Mouse (Mus musculus): ENCODE data around the gene Taar6. TPM values are rescaled to one million over a fixed set of nuclear protein-coding genes. Genes with fewer than 3 reads are reported as not detected.

Gene Taar6
- polyA plus RNA-seq, 1 experiment from 2014 or later: not detected

DNA sequence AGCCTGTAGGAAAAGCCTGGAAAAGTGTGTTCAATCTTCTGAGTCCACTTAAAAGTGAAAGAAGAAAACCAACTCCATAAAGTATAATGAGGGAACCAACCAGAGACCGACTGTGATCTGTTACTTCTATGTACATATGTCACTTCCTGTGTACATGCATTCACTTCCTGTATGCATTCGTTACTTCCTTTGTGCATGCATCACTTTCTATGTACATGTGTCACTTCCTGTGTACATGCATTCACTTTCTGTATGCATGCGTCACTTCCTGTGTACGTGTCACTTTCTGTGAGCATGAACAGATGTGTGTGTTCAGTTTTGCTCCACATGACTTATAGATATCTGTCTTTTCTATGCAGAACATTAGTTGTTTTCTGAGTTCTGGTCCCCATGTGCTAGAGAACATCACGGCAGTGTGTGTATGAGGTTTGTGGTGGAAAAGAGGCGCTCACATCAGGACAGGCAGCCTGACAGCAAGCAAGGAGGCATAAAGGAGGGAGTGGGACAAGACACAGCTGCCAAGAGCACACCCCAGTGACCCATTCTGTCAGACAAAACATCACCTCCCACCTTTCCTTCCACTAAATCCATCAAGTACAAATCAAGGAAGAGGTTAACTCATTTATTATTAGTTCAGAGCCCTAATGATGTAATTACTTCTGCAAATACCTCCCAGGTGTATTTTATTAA lies 20.4 kb downstream of the Taar6 start:
- 72% methylated on average over 6 of the region's 6 CpGs for WGBS
- TF ChIP-seq EP300 (IDR thresholded peaks at IDR 0.05) (no peak), CTCF (IDR thresholded peaks at IDR 0.05) (no peak)

DNA sequence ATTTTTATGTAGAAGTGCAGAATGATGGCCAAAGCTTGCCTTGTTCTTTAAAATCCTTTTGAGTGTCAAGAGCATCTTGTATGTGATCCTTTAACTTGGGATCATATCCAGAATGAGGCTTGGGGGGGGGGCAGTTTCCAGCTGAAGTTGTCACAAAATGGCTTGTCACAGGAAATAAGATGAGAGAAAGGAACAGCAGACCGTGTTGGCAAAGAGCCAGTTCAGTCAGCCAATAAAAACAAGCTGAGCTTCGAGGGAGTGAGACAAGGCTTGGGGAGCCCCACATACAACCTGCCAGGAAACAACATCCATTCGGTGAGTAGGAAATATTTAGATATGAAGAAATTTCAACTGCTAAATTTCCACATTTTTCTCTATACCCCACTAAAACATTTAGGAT lies 22.0 kb downstream of the Taar6 start:
- Histone ChIP-seq H3K4me1 (ENCODE audit: insufficient read depth, low read depth, low read length) (no peaks in the 10 kb centered on the region), H3K27ac (ENCODE audit: low read length) (no peak overlapping the region), H3K27me3 (replicated peaks; ENCODE audit: insufficient read depth, low read length) (no peaks in the 10 kb centered on the region), H3K4me2 (replicated peaks; ENCODE audit: low read depth, low read length) (no peak overlapping the region), H3K36me3 (ENCODE audit: insufficient read depth, low read length) (no peaks in the 10 kb centered on the region), H3K9me3 (ENCODE audit: low read length) (no peaks in the 10 kb centered on the region), H3K4me3 (ENCODE audit: low read depth, low read length) (no peak overlapping the region), H3K9ac (replicated peaks; ENCODE audit: low read depth) (no peak overlapping the region)
- WGBS: 29% methylated on average over 3 of the region's 3 CpGs
- ATAC-seq (no peak), DNase-seq (ENCODE audit: low spot score) (no peak)
- TF ChIP-seq EP300 (IDR thresholded peaks at IDR 0.05): no peak
- TF ChIP-seq CTCF (IDR thresholded peaks at IDR 0.05): no peak

More for the DNA sequence above, 20.4 kb downstream of the Taar6 start:
- H3K4me2 ChIP-seq (replicated peaks; ENCODE audit: low read depth, low read length): no peak overlapping the region
- no peaks in the 10 kb centered on the region for H3K27me3 ChIP-seq (replicated peaks; ENCODE audit: insufficient read depth, low read length)
- no peak overlapping the region for H3K4me3 ChIP-seq (ENCODE audit: low read depth, low read length)
- no peaks in the 10 kb centered on the region for H3K4me1 ChIP-seq (ENCODE audit: insufficient read depth, low read depth, low read length)
- H3K9ac ChIP-seq (replicated peaks; ENCODE audit: low read depth): no peak overlapping the region
- H3K9me3 ChIP-seq (ENCODE audit: low read length): no peaks in the 10 kb centered on the region
- H3K36me3 ChIP-seq (ENCODE audit: insufficient read depth, low read length): no peaks in the 10 kb centered on the region
- ATAC-seq (no peak), DNase-seq (ENCODE audit: low spot score) (no peak)
- H3K27ac ChIP-seq (ENCODE audit: low read length): no peak overlapping the region

DNA sequence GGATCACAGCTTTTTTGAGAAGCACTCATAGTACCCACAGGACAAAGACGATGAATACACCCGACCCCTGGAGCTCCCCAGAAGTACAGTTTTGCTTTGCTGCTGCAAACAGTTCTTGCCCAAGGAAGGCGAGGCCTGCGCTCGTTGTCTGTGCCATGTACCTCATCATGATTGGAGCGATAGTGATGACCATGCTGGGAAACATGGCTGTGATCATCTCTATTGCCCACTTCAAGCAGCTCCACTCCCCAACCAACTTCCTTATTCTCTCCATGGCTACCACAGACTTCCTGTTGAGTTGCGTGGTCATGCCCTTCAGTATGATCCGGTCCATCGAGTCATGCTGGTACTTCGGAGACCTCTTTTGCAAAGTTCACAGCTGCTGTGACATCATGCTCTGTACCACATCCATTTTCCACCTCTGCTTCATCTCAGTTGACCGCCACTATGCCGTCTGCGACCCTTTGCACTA lies 25.0 kb downstream of the Taar6 start, which contains the start of gene Taar4:
Gene Taar4 (plus strand): TSS at position 51 of the 472 bp plus-strand sequence.
- Histone ChIP-seq H3K27ac (ENCODE audit: low read length) (no peak within 1 kb of the TSS), H3K4me2 (replicated peaks; ENCODE audit: low read depth, low read length) (no peak within 1 kb of the TSS), H3K27me3 (replicated peaks; ENCODE audit: insufficient read depth, low read length) (no peaks in the 10 kb centered on the region), H3K4me1 (ENCODE audit: insufficient read depth, low read depth, low read length) (no peaks in the 10 kb centered on the region), H3K4me3 (ENCODE audit: low read depth, low read length) (no peak within 1 kb of the TSS), H3K9ac (replicated peaks; ENCODE audit: low read depth) (no peak within 1 kb of the TSS), H3K9me3 (ENCODE audit: low read length) (no peaks in the 10 kb centered on the region), H3K36me3 (ENCODE audit: insufficient read depth, low read length) (no peaks in the 10 kb centered on the region)
- DNase-seq (ENCODE audit: low spot score): no peak
- 93% methylated on average over 13 of the region's 13 CpGs for WGBS
- TF ChIP-seq CTCF (IDR thresholded peaks at IDR 0.05) (no peak), EP300 (IDR thresholded peaks at IDR 0.05) (no peak)
- ATAC-seq: no peak

- Histone ChIP-seq H3K4me3 (ENCODE audit: low read depth, low read length) (no peak overlapping the region), H3K4me2 (replicated peaks; ENCODE audit: low read depth, low read length) (no peak overlapping the region), H3K9ac (replicated peaks; ENCODE audit: low read depth) (no peak overlapping the region), H3K36me3 (ENCODE audit: insufficient read depth, low read length) (no peaks in the 10 kb centered on the region), H3K9me3 (ENCODE audit: low read length) (no peaks in the 10 kb centered on the region), H3K4me1 (ENCODE audit: insufficient read depth, low read depth, low read length) (no peaks in the 10 kb centered on the region), H3K27ac (ENCODE audit: low read length) (no peak overlapping the region), H3K27me3 (replicated peaks; ENCODE audit: insufficient read depth, low read length) (no peaks in the 10 kb centered on the region)
- 36% methylated on average over 3 of the region's 3 CpGs for WGBS
- TF ChIP-seq CTCF (IDR thresholded peaks at IDR 0.05): no peak
- TF ChIP-seq EP300 (IDR thresholded peaks at IDR 0.05): no peak
- ATAC-seq: no peak
- DNase-seq (ENCODE audit: low spot score): no peak
Observed at GRCm38 (mm10) chr10:23959071-23959470, 26.4 kb downstream of the Taar6 start.

DNA sequence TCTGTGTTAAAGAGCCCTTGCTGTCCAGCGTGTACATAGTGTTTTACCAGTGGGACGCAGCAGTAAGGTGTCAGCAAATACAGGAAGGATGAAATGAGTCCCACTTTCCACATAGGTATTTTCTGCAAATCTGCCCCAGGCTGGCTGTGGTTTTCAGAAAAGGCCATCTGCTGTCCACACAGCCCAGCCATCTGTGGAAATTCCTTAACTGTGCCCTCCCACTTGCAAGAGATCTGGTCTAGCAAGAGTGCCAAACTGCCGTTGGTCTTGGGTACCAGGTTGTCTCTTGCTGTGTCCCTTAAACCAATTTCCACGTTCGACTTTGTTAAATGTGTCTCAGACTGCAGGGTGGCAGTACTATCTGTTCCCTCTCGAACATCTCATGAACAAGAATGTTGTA lies 33.7 kb downstream of the Taar6 start:
- Histone ChIP-seq H3K9me3 (ENCODE audit: low read length) (no peaks in the 10 kb centered on the region), H3K9ac (replicated peaks; ENCODE audit: low read depth) (no peak overlapping the region), H3K4me3 (ENCODE audit: low read depth, low read length) (no peak overlapping the region), H3K27me3 (replicated peaks; ENCODE audit: insufficient read depth, low read length) (no peaks in the 10 kb centered on the region), H3K36me3 (ENCODE audit: insufficient read depth, low read length) (no peaks in the 10 kb centered on the region), H3K27ac (ENCODE audit: low read length) (no peak overlapping the region), H3K4me2 (replicated peaks; ENCODE audit: low read depth, low read length) (no peak overlapping the region), H3K4me1 (ENCODE audit: insufficient read depth, low read depth, low read length) (no peaks in the 10 kb centered on the region)
- WGBS: 76% methylated on average over 6 of the region's 6 CpGs
- TF ChIP-seq CTCF (IDR thresholded peaks at IDR 0.05): no peak
- TF ChIP-seq EP300 (IDR thresholded peaks at IDR 0.05): no peak
- DNase-seq (ENCODE audit: low spot score) (no peak), ATAC-seq (no peak)

DNA sequence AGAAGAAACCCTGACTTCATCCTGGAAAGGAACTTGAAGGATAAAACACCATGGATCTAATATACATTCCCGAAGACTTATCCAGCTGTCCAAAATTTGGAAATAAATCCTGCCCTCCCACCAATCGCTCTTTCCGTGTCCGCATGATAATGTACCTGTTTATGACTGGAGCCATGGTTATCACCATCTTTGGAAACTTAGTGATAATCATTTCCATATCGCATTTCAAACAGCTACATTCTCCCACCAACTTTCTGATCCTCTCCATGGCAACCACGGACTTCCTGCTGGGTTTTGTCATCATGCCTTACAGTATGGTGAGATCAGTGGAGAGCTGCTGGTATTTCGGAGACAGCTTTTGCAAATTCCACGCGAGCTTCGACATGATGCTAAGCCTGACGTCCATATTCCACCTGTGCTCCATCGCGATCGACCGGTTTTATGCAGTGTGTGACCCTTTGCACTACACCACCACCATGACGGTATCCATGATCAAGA lies 35.9 kb downstream of the Taar6 start, which contains the start of gene Taar3:
Gene Taar3 (plus strand): TSS at position 51 of the 498 bp plus-strand sequence.
- no peaks in the 10 kb centered on the region for H3K27me3 ChIP-seq (replicated peaks; ENCODE audit: insufficient read depth, low read length)
- WGBS: 87% methylated on average over 16 of the region's 16 CpGs
- H3K27ac ChIP-seq (ENCODE audit: low read length): no peak within 1 kb of the TSS
- no peak within 1 kb of the TSS for H3K4me2 ChIP-seq (replicated peaks; ENCODE audit: low read depth, low read length)
- no peaks in the 10 kb centered on the region for H3K4me1 ChIP-seq (ENCODE audit: insufficient read depth, low read depth, low read length)
- ATAC-seq (no peak), DNase-seq (ENCODE audit: low spot score) (no peak)
- no peaks in the 10 kb centered on the region for H3K36me3 ChIP-seq (ENCODE audit: insufficient read depth, low read length)
- no peaks in the 10 kb centered on the region for H3K9me3 ChIP-seq (ENCODE audit: low read length)
- H3K4me3 ChIP-seq (ENCODE audit: low read depth, low read length): no peak within 1 kb of the TSS
- H3K9ac ChIP-seq (replicated peaks; ENCODE audit: low read depth): no peak within 1 kb of the TSS
- TF ChIP-seq EP300 (IDR thresholded peaks at IDR 0.05) (no peak), CTCF (IDR thresholded peaks at IDR 0.05) (no peak)
